Mouse (Mus musculus) erythroblast, embryonic 14.5 days (primary cell): ENCODE measurements around the gene Pcx.

Source experiments
- GATA1 ChIP-seq: IDR thresholded peaks from 2 replicates; pipeline ENCODE4 v1.6.1; 2012; ENCODE audit warnings: low read length, inconsistent platforms, mixed read lengths
- TAL1 ChIP-seq: IDR thresholded peaks from 3 replicates; pipeline ENCODE4 v1.6.1; 2012; ENCODE audit warnings: low read length, inconsistent platforms, mixed read lengths

DNA sequence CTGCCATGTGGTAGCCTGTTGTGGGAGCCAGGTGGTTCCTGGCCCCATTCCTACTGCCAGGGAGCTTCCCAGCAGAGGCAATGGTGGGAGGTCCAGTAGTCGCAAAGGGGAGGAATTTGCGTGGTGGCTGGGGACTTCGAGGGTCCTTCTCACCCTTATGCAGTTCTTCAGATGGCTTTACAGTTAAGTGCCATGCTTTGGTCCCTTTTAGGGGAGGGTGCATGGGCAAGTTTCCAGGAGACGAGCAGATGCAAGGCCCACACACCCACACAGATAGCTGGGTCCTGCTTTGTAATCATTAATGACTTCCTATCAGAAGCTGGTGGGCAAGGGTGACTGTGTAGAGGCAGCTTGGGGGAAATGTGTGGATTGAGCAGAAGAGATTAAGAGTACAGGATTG, 106.3 kb downstream of the Pcx start:
- no peak for TF ChIP-seq TAL1
- TF ChIP-seq GATA1 = no peak
